Mouse (Mus musculus): ENCODE measurements around the gene Mob3b. TPM values are rescaled to one million over a fixed set of nuclear protein-coding genes. Genes with fewer than 3 reads are reported as not detected.

Gene Mob3b
- polyA plus RNA-seq, 1 experiment from 2014 or later: 11.5 TPM

GRCm38 (mm10) chr4:34981301-34982172 lies 175.7 kb downstream of the Mob3b start:
- Histone ChIP-seq H3K4me3 (ENCODE audit: low read length) (no peak overlapping the region), H3K27ac (ENCODE audit: low read length) (no peak overlapping the region), H3K9me3 (ENCODE audit: control insufficient read depth, low read length) (no peaks in the 10 kb centered on the region), H3K27me3 (ENCODE audit: control insufficient read depth, insufficient read depth, low read depth, low read length) (no peaks in the 10 kb centered on the region), H3K4me1 (replicated peaks; ENCODE audit: control insufficient read depth, insufficient read depth, low read length) (peaks cover 10% of the 10 kb centered on the region), H3K9ac (ENCODE audit: low read length) (no peak overlapping the region), H3K4me2 (ENCODE audit: low read depth, low read length) (no peak overlapping the region), H3K36me3 (ENCODE audit: control insufficient read depth, insufficient read depth, low read length) (no peaks in the 10 kb centered on the region)
- no peak for ATAC-seq (ENCODE audit: low read depth)
- 68% methylated on average over 8 of the region's 8 CpGs for WGBS

DNA sequence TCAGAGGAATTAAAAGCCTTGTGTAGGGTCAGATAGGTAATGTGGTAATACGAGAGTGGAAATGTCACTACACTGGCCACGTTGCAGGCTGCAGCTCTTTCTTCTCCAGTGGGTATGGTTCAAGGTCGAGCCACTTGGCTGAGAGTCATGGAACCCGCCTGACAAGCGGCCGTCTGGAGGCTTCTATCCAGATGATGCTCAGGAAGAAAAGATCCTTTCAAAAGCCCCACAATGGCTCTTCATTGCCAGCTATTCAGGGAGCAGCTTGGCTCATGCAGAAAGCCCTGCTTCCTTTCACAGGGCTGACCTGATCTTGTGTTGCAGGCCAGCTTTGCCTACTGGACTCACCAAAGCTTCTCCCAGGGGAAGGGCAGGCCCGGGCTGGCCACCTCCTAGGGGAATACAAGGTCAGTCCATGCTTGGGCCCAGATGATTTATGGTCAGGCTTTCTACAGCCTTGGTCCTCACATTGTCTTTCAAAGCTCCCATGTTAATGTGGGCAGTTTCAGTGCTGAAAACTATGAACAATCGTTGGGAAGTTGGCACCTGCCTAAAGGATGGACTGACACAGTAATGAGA lies 176.7 kb downstream of the Mob3b start:
- H3K4me1 ChIP-seq (replicated peaks; ENCODE audit: control insufficient read depth, insufficient read depth, low read length): peaks cover 17% of the 10 kb centered on the region
- no peaks in the 10 kb centered on the region for H3K9me3 ChIP-seq (ENCODE audit: control insufficient read depth, low read length)
- H3K9ac ChIP-seq (ENCODE audit: low read length): no peak overlapping the region
- H3K36me3 ChIP-seq (ENCODE audit: control insufficient read depth, insufficient read depth, low read length): no peaks in the 10 kb centered on the region
- no peak for ATAC-seq (ENCODE audit: low read depth)
- no peaks in the 10 kb centered on the region for H3K27me3 ChIP-seq (ENCODE audit: control insufficient read depth, insufficient read depth, low read depth, low read length)
- H3K4me2 ChIP-seq (ENCODE audit: low read depth, low read length): no peak overlapping the region
- no peak overlapping the region for H3K27ac ChIP-seq (ENCODE audit: low read length)
- WGBS: 77% methylated on average over 8 of the region's 8 CpGs
- no peak overlapping the region for H3K4me3 ChIP-seq (ENCODE audit: low read length)

GRCm38 (mm10) chr4:34976916-34977702 lies 180.2 kb downstream of the Mob3b start:
- Histone ChIP-seq H3K36me3 (ENCODE audit: control insufficient read depth, insufficient read depth, low read length) (no peaks in the 10 kb centered on the region), H3K27me3 (ENCODE audit: control insufficient read depth, insufficient read depth, low read depth, low read length) (no peaks in the 10 kb centered on the region), H3K27ac (ENCODE audit: low read length) (peak overlapping the region; percentile 53), H3K9me3 (ENCODE audit: control insufficient read depth, low read length) (no peaks in the 10 kb centered on the region), H3K4me1 (replicated peaks; ENCODE audit: control insufficient read depth, insufficient read depth, low read length) (peaks cover 18% of the 10 kb centered on the region), H3K4me3 (ENCODE audit: low read length) (no peak overlapping the region), H3K4me2 (ENCODE audit: low read depth, low read length) (peak overlapping the region; percentile 34), H3K9ac (ENCODE audit: low read length) (no peak overlapping the region)
- WGBS: 73% methylated on average over 4 of the region's 4 CpGs
- no peak for ATAC-seq (ENCODE audit: low read depth)

DNA sequence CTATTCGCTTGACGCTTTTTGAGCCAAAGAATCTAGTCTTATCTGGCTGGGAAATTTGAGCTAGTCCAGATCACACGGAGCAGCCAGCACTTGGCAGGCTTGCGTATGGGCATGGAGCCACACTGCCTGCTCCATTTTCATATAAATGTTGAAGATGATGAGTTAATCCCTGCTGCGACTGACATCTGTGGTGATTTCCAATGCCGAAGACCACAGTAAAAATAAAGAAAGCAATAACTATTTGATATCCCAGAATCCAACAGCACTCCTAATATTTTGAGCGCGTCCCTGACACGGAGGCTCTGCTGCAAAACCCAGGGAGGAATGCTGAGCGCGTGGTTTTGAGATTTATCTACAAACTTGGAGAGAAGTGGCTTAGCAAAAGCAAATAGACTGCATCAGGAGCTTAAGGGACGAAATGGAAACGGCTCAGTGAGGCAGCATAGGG lies 180.9 kb downstream of the Mob3b start:
- no peaks in the 10 kb centered on the region for H3K9me3 ChIP-seq (ENCODE audit: control insufficient read depth, low read length)
- WGBS: 26% methylated on average over 13 of the region's 13 CpGs
- no peak overlapping the region for H3K9ac ChIP-seq (ENCODE audit: low read length)
- peak overlapping the region; percentile 34 for H3K4me2 ChIP-seq (ENCODE audit: low read depth, low read length)
- ATAC-seq (ENCODE audit: low read depth): peak; percentile 83
- H3K27me3 ChIP-seq (ENCODE audit: control insufficient read depth, insufficient read depth, low read depth, low read length): no peaks in the 10 kb centered on the region
- H3K36me3 ChIP-seq (ENCODE audit: control insufficient read depth, insufficient read depth, low read length): no peaks in the 10 kb centered on the region
- no peak overlapping the region for H3K4me3 ChIP-seq (ENCODE audit: low read length)
- peak overlapping the region; percentile 53 for H3K27ac ChIP-seq (ENCODE audit: low read length)
- H3K4me1 ChIP-seq (replicated peaks; ENCODE audit: control insufficient read depth, insufficient read depth, low read length): peaks cover 18% of the 10 kb centered on the region

- ATAC-seq (ENCODE audit: low read depth): no peak
- H3K27ac ChIP-seq (ENCODE audit: low read length): no peak overlapping the region
- H3K4me2 ChIP-seq (ENCODE audit: low read depth, low read length): no peak overlapping the region
- H3K27me3 ChIP-seq (ENCODE audit: control insufficient read depth, insufficient read depth, low read depth, low read length): no peaks in the 10 kb centered on the region
- no peak overlapping the region for H3K4me3 ChIP-seq (ENCODE audit: low read length)
- no peaks in the 10 kb centered on the region for H3K9me3 ChIP-seq (ENCODE audit: control insufficient read depth, low read length)
- 60% methylated on average over 5 of the region's 5 CpGs for WGBS
- H3K9ac ChIP-seq (ENCODE audit: low read length): no peak overlapping the region
- peaks cover 18% of the 10 kb centered on the region for H3K4me1 ChIP-seq (replicated peaks; ENCODE audit: control insufficient read depth, insufficient read depth, low read length)
- no peaks in the 10 kb centered on the region for H3K36me3 ChIP-seq (ENCODE audit: control insufficient read depth, insufficient read depth, low read length)
Observed at GRCm38 (mm10) chr4:34974795-34975194, 182.5 kb downstream of the Mob3b start.

DNA sequence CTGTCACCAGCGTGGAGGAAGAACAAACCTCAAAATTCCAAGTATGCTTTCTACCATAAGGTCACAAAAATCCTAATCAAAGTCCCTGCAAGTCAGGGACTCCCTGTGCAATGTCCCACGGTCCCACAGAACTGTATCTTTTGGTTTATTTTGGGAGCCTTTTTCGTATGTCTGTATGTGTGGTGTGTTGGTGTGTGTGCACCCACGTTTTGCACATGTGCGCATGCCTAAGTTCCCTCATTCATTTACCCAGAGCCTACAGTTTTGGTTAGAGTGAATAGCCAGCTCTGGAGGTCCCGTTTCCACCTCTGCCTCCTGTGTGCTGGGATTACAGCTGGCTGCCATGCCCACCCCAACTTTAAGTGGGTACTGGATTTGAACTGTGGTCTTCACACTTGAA lies 189.7 kb downstream of the Mob3b start:
- H3K4me3 ChIP-seq (ENCODE audit: low read length): no peak overlapping the region
- H3K9me3 ChIP-seq (ENCODE audit: control insufficient read depth, low read length): no peaks in the 10 kb centered on the region
- no peak overlapping the region for H3K4me2 ChIP-seq (ENCODE audit: low read depth, low read length)
- H3K27me3 ChIP-seq (ENCODE audit: control insufficient read depth, insufficient read depth, low read depth, low read length): no peaks in the 10 kb centered on the region
- no peaks in the 10 kb centered on the region for H3K36me3 ChIP-seq (ENCODE audit: control insufficient read depth, insufficient read depth, low read length)
- H3K27ac ChIP-seq (ENCODE audit: low read length): no peak overlapping the region
- no peak for ATAC-seq (ENCODE audit: low read depth)
- peaks cover 24% of the 10 kb centered on the region for H3K4me1 ChIP-seq (replicated peaks; ENCODE audit: control insufficient read depth, insufficient read depth, low read length)
- H3K9ac ChIP-seq (ENCODE audit: low read length): no peak overlapping the region
- 80% methylated on average over 6 of the region's 6 CpGs for WGBS

DNA sequence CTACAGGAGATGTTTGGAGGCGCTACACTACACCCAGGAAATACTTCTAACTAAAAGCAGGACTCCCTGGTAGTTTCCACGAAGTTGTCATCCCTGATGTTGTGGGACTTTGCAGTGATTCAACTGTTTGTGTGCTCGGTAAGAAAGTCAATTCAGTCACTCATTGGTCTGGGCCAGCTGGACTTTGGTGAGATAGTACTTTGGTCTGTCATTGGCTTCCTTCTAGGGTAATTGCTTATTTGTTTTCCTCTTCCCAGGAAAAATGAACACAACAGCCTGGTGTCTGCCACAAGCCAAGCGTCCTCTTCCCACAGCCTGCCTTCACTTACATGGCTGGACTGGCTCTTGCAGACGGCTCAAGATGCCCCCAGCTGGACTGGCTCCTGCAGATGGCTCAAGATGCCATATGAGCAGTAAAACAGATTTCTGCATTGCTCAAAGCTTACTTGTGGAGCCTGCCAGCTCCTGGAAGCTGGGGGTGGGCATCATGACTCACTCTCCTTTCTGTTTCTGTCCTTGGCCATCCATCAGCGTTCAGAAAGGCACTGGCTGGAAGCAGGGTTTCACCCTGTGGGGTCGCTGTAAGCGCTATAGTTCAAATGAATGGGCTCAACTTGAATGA lies 190.8 kb downstream of the Mob3b start:
- Histone ChIP-seq H3K4me2 (ENCODE audit: low read depth, low read length) (no peak overlapping the region), H3K9me3 (ENCODE audit: control insufficient read depth, low read length) (no peaks in the 10 kb centered on the region), H3K4me3 (ENCODE audit: low read length) (no peak overlapping the region), H3K9ac (ENCODE audit: low read length) (no peak overlapping the region), H3K36me3 (ENCODE audit: control insufficient read depth, insufficient read depth, low read length) (no peaks in the 10 kb centered on the region), H3K4me1 (replicated peaks; ENCODE audit: control insufficient read depth, insufficient read depth, low read length) (peaks cover 24% of the 10 kb centered on the region), H3K27ac (ENCODE audit: low read length) (no peak overlapping the region), H3K27me3 (ENCODE audit: control insufficient read depth, insufficient read depth, low read depth, low read length) (no peaks in the 10 kb centered on the region)
- 56% methylated on average over 8 of the region's 8 CpGs for WGBS
- ATAC-seq (ENCODE audit: low read depth): no peak

DNA sequence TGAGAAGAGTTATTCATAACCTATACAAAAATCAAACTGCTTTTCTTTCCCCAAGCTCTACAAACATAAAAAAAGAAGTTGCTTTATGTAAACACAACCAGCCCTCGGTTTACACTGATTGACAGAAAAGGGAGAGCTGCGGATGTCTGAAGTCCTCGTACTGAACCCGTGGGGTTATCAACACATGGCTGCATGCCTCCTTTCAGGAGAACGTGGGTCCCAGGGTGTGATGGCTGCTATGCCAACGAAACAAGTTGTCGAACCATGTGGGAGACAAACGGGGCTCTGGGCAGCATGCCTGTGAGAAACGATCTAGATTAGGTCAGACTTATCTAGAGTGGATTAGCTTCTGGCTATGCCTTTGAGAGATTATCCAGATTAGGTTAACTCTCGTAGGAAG lies 192.4 kb downstream of the Mob3b start:
- Histone ChIP-seq H3K4me2 (ENCODE audit: low read depth, low read length) (no peak overlapping the region), H3K27ac (ENCODE audit: low read length) (no peak overlapping the region), H3K36me3 (ENCODE audit: control insufficient read depth, insufficient read depth, low read length) (no peaks in the 10 kb centered on the region), H3K9me3 (ENCODE audit: control insufficient read depth, low read length) (no peaks in the 10 kb centered on the region), H3K4me3 (ENCODE audit: low read length) (no peak overlapping the region), H3K4me1 (replicated peaks; ENCODE audit: control insufficient read depth, insufficient read depth, low read length) (peaks cover 24% of the 10 kb centered on the region), H3K27me3 (ENCODE audit: control insufficient read depth, insufficient read depth, low read depth, low read length) (no peaks in the 10 kb centered on the region), H3K9ac (ENCODE audit: low read length) (no peak overlapping the region)
- peak; percentile 19; the same call in 1 of the 2 replicates for ATAC-seq (ENCODE audit: low read depth)
- WGBS: 20% methylated on average over 10 of the region's 10 CpGs

DNA sequence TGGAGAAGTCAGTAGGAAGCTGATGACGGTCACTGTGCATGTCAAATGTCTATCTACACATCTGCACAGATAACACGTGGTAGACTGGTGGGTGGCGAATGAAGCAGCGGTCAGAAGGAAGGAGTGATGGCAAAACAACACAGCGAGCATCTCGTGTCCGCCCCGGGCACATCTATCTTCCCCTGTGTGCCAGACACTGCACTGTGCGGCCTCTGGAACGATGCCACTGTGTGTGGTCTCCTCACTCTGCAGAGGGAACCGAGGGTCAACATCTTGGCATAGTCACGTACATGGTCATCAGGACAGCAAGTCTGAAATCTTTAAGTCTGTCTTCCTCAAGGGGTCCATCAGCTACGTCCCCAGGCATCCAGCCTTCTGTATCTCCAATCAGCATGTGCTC lies 193.3 kb downstream of the Mob3b start:
- H3K27me3 ChIP-seq (ENCODE audit: control insufficient read depth, insufficient read depth, low read depth, low read length): no peaks in the 10 kb centered on the region
- peak; percentile 36 for ATAC-seq (ENCODE audit: low read depth)
- peak overlapping the region; percentile 2 for H3K27ac ChIP-seq (ENCODE audit: low read length)
- H3K4me2 ChIP-seq (ENCODE audit: low read depth, low read length): no peak overlapping the region
- H3K36me3 ChIP-seq (ENCODE audit: control insufficient read depth, insufficient read depth, low read length): no peaks in the 10 kb centered on the region
- H3K9ac ChIP-seq (ENCODE audit: low read length): no peak overlapping the region
- no peak overlapping the region for H3K4me3 ChIP-seq (ENCODE audit: low read length)
- H3K4me1 ChIP-seq (replicated peaks; ENCODE audit: control insufficient read depth, insufficient read depth, low read length): peaks cover 24% of the 10 kb centered on the region
- H3K9me3 ChIP-seq (ENCODE audit: control insufficient read depth, low read length): no peaks in the 10 kb centered on the region
- 53% methylated on average over 13 of the region's 13 CpGs for WGBS

All from lung, embryonic 16.5 days (tissue).